Mouse (Mus musculus): Measurements from ENCODE around the gene Zfp536.

DNA sequence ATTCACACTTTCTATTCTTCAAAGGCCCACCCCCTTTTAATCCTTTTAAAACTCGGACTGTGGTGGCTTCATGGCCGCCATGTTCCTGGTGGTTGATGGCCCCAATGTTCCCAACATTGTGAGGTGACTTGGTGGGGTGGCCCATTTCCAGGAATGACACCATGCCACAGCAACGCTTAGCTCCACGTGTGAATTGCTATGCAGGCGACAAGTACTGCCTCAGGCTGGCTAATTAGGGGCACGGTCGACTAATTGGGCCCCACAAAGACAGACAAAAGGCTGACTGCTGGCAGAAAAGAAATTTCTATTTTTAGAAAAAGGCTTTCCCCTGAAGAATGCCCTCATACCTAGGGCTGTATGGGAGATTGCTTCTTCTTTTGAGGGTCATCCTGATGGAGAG is 154.2 kb downstream of the Zfp536 start:
- TF ChIP-seq MAX (IDR thresholded peaks at IDR 0.05; ENCODE audit: low read depth), result no peak
- TF ChIP-seq USF1 (IDR thresholded peaks at IDR 0.05; ENCODE audit: low read depth), result no peak
- no peak for TF ChIP-seq POLR2A (IDR thresholded peaks at IDR 0.05; ENCODE audit: insufficient read length, low read depth)
- TF ChIP-seq MYOG (IDR thresholded peaks at IDR 0.05; ENCODE audit: control insufficient read depth in 1 of 3, insufficient read depth in 1 of 3, insufficient read length in 2 of 3, low read depth in 2 of 3), result no peak
- TF ChIP-seq MYOD1 (IDR thresholded peaks at IDR 0.05; ENCODE audit: control insufficient read depth in 1 of 3, insufficient read length in 2 of 3, low read depth in 2 of 3), result no peak
- TF ChIP-seq TCF3 (IDR thresholded peaks at IDR 0.05; ENCODE audit: insufficient read length, low read depth), result no peak
- no peak for TF ChIP-seq SRF (IDR thresholded peaks at IDR 0.05; ENCODE audit: control insufficient read depth, insufficient read length, low read depth)
- no peak for TF ChIP-seq E2F4 (IDR thresholded peaks at IDR 0.05; ENCODE audit: insufficient read depth)
- no peak for TF ChIP-seq TCF12 (IDR thresholded peaks at IDR 0.05; ENCODE audit: insufficient read depth, poor library complexity, severe bottlenecking)
- TF ChIP-seq REST (IDR thresholded peaks at IDR 0.05; ENCODE audit: insufficient read depth, insufficient read length), result no peak
- no peak for TF ChIP-seq CEBPB (IDR thresholded peaks at IDR 0.05; ENCODE audit: insufficient read depth, poor library complexity, severe bottlenecking)
